ENCODE assay signal across 27 mouse cellular contexts in the genomic region with DNA sequence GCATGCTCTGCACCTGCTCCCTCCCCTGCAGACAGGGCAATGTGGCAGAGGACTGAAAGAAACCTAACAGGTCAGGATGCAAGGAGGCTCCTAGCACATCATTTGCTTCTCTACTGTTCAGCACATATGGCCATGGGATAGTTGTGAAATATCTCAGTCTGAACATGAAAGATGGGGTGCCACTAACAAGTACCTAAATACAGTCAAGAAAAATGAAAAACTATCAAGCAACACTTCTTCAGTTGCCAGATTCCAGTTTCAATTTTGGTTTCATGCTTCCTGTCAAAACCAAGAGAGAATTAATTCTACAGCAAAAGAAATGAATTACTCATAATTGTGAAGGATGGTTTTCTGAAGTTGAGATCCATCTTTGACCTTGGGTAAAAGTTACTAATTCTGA. TPM values are rescaled to one million over a fixed set of nuclear protein-coding genes. Genes with fewer than 3 reads are reported as not detected.
DNase-seq lines count a peak whose midpoint lies in the region; ATAC-seq lines count a peak whose summit lies in the region.
"Had no signal": no experiment of that assay in that cellular context is flagged by ENCODE, and none has a peak within 500 bp of the region (broad histone marks: within the 10 kb centered on the region; RNA-seq: fewer than 3 reads in every experiment).

No protein-coding gene starts in this region.

- H3K27ac ChIP-seq in neural tube, embryonic 15.5 days (replicated peaks): no peak overlapping the region
- H3K27ac ChIP-seq: embryonic facial prominence, embryonic 13.5 days; embryonic facial prominence, embryonic 15.5 days; forebrain, embryonic 10.5 days; forebrain, embryonic 12.5 days had no signal

- H3K4me2 ChIP-seq in neural tube, embryonic 15.5 days: no peak overlapping the region
- H3K4me2 ChIP-seq: embryonic facial prominence, embryonic 13.5 days; embryonic facial prominence, embryonic 15.5 days; forebrain, embryonic 12.5 days had no signal

- peaks cover 3% of the 10 kb centered on the region; the same call in 1 of the 2 replicates for H3K27me3 ChIP-seq in neural tube, embryonic 15.5 days (replicated peaks)
- H3K27me3 ChIP-seq: embryonic facial prominence, embryonic 13.5 days; embryonic facial prominence, embryonic 15.5 days; forebrain, embryonic 12.5 days had no signal

- H3K4me1 ChIP-seq in neural tube, embryonic 15.5 days: no peaks in the 10 kb centered on the region
- H3K4me1 ChIP-seq: embryonic facial prominence, embryonic 13.5 days; embryonic facial prominence, embryonic 15.5 days; forebrain, embryonic 10.5 days; forebrain, embryonic 12.5 days had no signal

- H3K9ac ChIP-seq in neural tube, embryonic 15.5 days (replicated peaks): no peak overlapping the region
- H3K9ac ChIP-seq: embryonic facial prominence, embryonic 13.5 days; embryonic facial prominence, embryonic 15.5 days; forebrain, embryonic 12.5 days had no signal

- peak; percentile 70 for ATAC-seq in frontal cortex, adult (ENCODE audit: low TSS enrichment)
- peak; percentile 20 for ATAC-seq in CD4-positive, CD25-positive, alpha-beta regulatory T cell, adult 4 months
- ATAC-seq in granulocyte monocyte progenitor cell, adult 5-6 weeks (replicated peaks; ENCODE audit: poor library complexity, severe bottlenecking): peak; percentile 30; the same call in 1 of the 2 replicates
- ATAC-seq in monocyte, adult 5-6 weeks (replicated peaks; ENCODE audit: insufficient number of reproducible peaks, low FRiP score, low TSS enrichment, poor library complexity, severe bottlenecking): 0 out of 2 replicates have a peak, but pooled peaks have one; percentile 13
- ATAC-seq in neural tube, embryonic 15.5 days (ENCODE audit: low FRiP score): no peak
- ATAC-seq: forebrain, embryonic 14.5 days; forebrain, embryonic 16.5 days had no signal

- H3K9me3 ChIP-seq in neural tube, embryonic 15.5 days (replicated peaks): no peaks in the 10 kb centered on the region
- H3K9me3 ChIP-seq: embryonic facial prominence, embryonic 15.5 days; forebrain, embryonic 10.5 days; forebrain, embryonic 12.5 days had no signal

- DNase-seq in frontal cortex, postnatal 36 days (ENCODE audit: low spot score in 2 of 2): no peak
- DNase-seq in thymus, postnatal 10 days (ENCODE audit: low spot score in 2 of 2): no peak
- DNase-seq: adrenal gland, adult 2 months; adrenal gland, postnatal 10 days; adrenal gland, postnatal 25 days; B cell, adult 2 months; cerebellum, adult 11 months; cerebellum, adult 18-20 months; cerebellum, adult 8-10 months; cerebellum, adult 9-11 months; cerebellum, postnatal 14 days; cerebellum, postnatal 36 days; embryo, embryonic 11 days had no signal

- H3K36me3 ChIP-seq in neural tube, embryonic 15.5 days: no peaks in the 10 kb centered on the region
- H3K36me3 ChIP-seq: embryonic facial prominence, embryonic 13.5 days; embryonic facial prominence, embryonic 15.5 days; forebrain, embryonic 10.5 days; forebrain, embryonic 12.5 days had no signal

- no peak overlapping the region for H3K4me3 ChIP-seq in neural tube, embryonic 15.5 days (replicated peaks)
- H3K4me3 ChIP-seq: embryonic facial prominence, embryonic 13.5 days; embryonic facial prominence, embryonic 15.5 days; erythroblast, embryonic 14.5 days; forebrain, embryonic 10.5 days; forebrain, embryonic 12.5 days had no signal

RNA-seq across cellular contexts. Expression of gene Selenok, which starts 10.7 kb away (rescaled TPM):
- polyA plus RNA-seq in CD4-positive, CD25-positive, alpha-beta regulatory T cell, adult 4 months (2017; shearing (Covaris generic)): 100 to 1,000 TPM; 332 to 374 TPM
- 98.9 and 114 TPM in 2 replicates for total RNA-seq in granulocyte monocyte progenitor cell, adult 5-6 weeks (2014; fragmentation: Nextera tagmentation)
- total RNA-seq in granulocyte monocyte progenitor cell, adult 5-6 weeks (2017): 189 and 222 TPM in 2 replicates
- 363 to 500 TPM (median 474 TPM) in 3 replicates for total RNA-seq in monocyte, adult 5-6 weeks (2017)
- polyA plus RNA-seq in neural tube, embryonic 15.5 days (2015; fragmentation: Nextera tagmentation; extraction: Ambion mirVana): 355 and 416 TPM in 2 replicates

RNA-seq across cellular contexts. Expression of gene Actr8, which starts 20.7 kb away (rescaled TPM):
- 10 to 100 TPM; 41.7 to 53.9 TPM for polyA plus RNA-seq in CD4-positive, CD25-positive, alpha-beta regulatory T cell, adult 4 months (2017; shearing (Covaris generic))
- total RNA-seq in granulocyte monocyte progenitor cell, adult 5-6 weeks (2014; fragmentation: Nextera tagmentation): 28.3 and 35.6 TPM in 2 replicates
- 25.5 and 31.8 TPM in 2 replicates for total RNA-seq in granulocyte monocyte progenitor cell, adult 5-6 weeks (2017)
- 36.7 to 66.2 TPM (median 39.9 TPM) in 3 replicates for total RNA-seq in monocyte, adult 5-6 weeks (2017)
- polyA plus RNA-seq in neural tube, embryonic 15.5 days (2015; fragmentation: Nextera tagmentation; extraction: Ambion mirVana): 74.6 TPM in 2 replicates

RNA-seq across cellular contexts. Expression of gene Il17rb, which starts 51.3 kb away (rescaled TPM):
- polyA plus RNA-seq in CD4-positive, CD25-positive, alpha-beta regulatory T cell, adult 4 months (2017; shearing (Covaris generic)): 1 to 10 TPM; 3.1 to 4.5 TPM
- 4.0 and 13.5 TPM in 2 replicates for total RNA-seq in granulocyte monocyte progenitor cell, adult 5-6 weeks (2014; fragmentation: Nextera tagmentation)
- 5.2 and 7.2 TPM in 2 replicates for total RNA-seq in granulocyte monocyte progenitor cell, adult 5-6 weeks (2017)
- total RNA-seq in monocyte, adult 5-6 weeks (2017): 0.32 to 0.39 TPM in 2 of 3 replicates, not detected in the other
- polyA plus RNA-seq in neural tube, embryonic 15.5 days (2015; fragmentation: Nextera tagmentation; extraction: Ambion mirVana): 0.96 and 4.2 TPM in 2 replicates
- polyA plus RNA-seq: erythroblast, embryonic 14.5 days had no signal

RNA-seq across cellular contexts. Expression of gene Chdh, which starts 51.4 kb away (rescaled TPM):
- polyA plus RNA-seq in CD4-positive, CD25-positive, alpha-beta regulatory T cell, adult 4 months (2017; shearing (Covaris generic)): 1 to 10 TPM in 1 of 2 experiments, under 1 TPM in 1; 0.52 to 1.5 TPM
- 95.5 and 110 TPM in 2 replicates for total RNA-seq in granulocyte monocyte progenitor cell, adult 5-6 weeks (2014; fragmentation: Nextera tagmentation)
- 95.6 and 95.7 TPM in 2 replicates for total RNA-seq in granulocyte monocyte progenitor cell, adult 5-6 weeks (2017)
- 0.19 to 0.21 TPM in 2 of 3 replicates, not detected in the other for total RNA-seq in monocyte, adult 5-6 weeks (2017)
- polyA plus RNA-seq in neural tube, embryonic 15.5 days (2015; fragmentation: Nextera tagmentation; extraction: Ambion mirVana): 0.52 and 1.7 TPM in 2 replicates
- total RNA-seq: MEL had no signal
- polyA plus RNA-seq: embryonic facial prominence, embryonic 11.5 days; erythroblast, embryonic 14.5 days; forebrain, embryonic 10.5 days; forebrain, embryonic 14.5 days had no signal
